Mouse (Mus musculus): ENCODE measurements around the gene Ephb2.

DNA sequence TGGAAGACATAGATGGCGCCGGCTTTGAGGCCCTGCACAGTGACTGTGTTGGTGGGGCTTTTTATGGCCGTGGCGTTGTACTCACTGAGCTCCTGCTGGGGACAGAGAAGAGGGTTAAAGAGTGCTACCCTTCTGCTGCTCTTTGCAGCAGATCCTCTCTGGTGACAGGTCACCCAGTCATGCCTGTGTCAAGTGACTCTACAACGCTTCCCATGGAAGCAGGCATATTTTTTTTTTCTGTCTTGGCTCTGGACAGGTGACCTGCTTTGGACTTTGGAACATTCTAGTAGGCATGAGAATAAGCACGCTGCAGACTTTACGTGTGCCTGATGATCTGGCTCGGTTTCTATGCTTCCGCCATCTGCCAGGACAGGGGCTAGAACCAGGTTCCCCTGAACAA, 160.3 kb downstream of the Ephb2 start:
- no peak for TF ChIP-seq CTCF (IDR thresholded peaks at IDR 0.05; ENCODE audit: low read depth, low read length)
- TF ChIP-seq EP300 (IDR thresholded peaks at IDR 0.05; ENCODE audit: insufficient read depth, low read depth, low read length), result no peak
